Mouse (Mus musculus) erythroblast, embryonic 14.5 days (primary cell): ENCODE data around the gene Gja10. TPM values are rescaled to one million over a fixed set of nuclear protein-coding genes. Genes with fewer than 3 reads are reported as not detected.

ENCODE experiments used
- H3K27me3 ChIP-seq: 2 replicates; pipeline ENCODE4 v1.6.1; 2012; ENCODE audit warnings: inconsistent platforms; ENCODE audit not compliant: control insufficient read depth
- H3K36me3 ChIP-seq: 2 replicates; pipeline ENCODE4 v1.6.1; 2012; ENCODE audit warnings: mild to moderate bottlenecking, inconsistent platforms; ENCODE audit not compliant: control insufficient read depth
- H3K4me1 ChIP-seq: 2 replicates; pipeline ENCODE4 v1.6.1; 2012; ENCODE audit warnings: inconsistent platforms; ENCODE audit not compliant: control insufficient read depth
- H3K4me3 ChIP-seq: replicated peaks from 2 replicates; pipeline ENCODE3; 2012; ENCODE audit warnings: moderate library complexity, mild to moderate bottlenecking, inconsistent platforms
- H3K9me3 ChIP-seq: 2 replicates; pipeline ENCODE4 v1.6.1; 2012; ENCODE audit warnings: low read length, inconsistent platforms, mixed read lengths; ENCODE audit not compliant: control insufficient read depth
- GATA1 ChIP-seq: IDR thresholded peaks from 2 replicates; pipeline ENCODE4 v1.6.1; 2012; ENCODE audit warnings: low read length, inconsistent platforms, mixed read lengths
- TAL1 ChIP-seq: IDR thresholded peaks from 3 replicates; pipeline ENCODE4 v1.6.1; 2012; ENCODE audit warnings: low read length, inconsistent platforms, mixed read lengths
- polyA plus RNA-seq: library from polyadenylated mRNA; stranded (reverse); fragments of >175 nt; gene quantifications from 2 replicates; pipeline ENCODE4 v1.2.3, GENCODE M21; 2012

Gja10 gene
- not detected in 2 replicates for polyA plus RNA-seq

- Histone ChIP-seq H3K27me3 (no peaks in the 10 kb centered on the region), H3K4me1 (no peaks in the 10 kb centered on the region), H3K36me3 (no peaks in the 10 kb centered on the region), H3K9me3 (no peaks in the 10 kb centered on the region), H3K4me3 (no peak within 1 kb of the TSS)
- no peak for TF ChIP-seq TAL1
- TF ChIP-seq GATA1: no peak
These were observed at the start of gene Gja10 for GRCm38 (mm10) chr4:32602660-32603059. Gene Gja10, minus strand, starts transcription at chr4:32602760.

- peaks cover 72% of the 10 kb centered on the region for H3K36me3 ChIP-seq
- H3K27me3 ChIP-seq: no peaks in the 10 kb centered on the region
- H3K4me3 ChIP-seq: no peak overlapping the region
- no peaks in the 10 kb centered on the region for H3K9me3 ChIP-seq
- TF ChIP-seq TAL1: no peak
- no peak for TF ChIP-seq GATA1
- H3K4me1 ChIP-seq: peaks cover 11% of the 10 kb centered on the region
These were observed 49.1 kb upstream of the Gja10 start for GRCm38 (mm10) chr4:32651669-32652068.

- H3K36me3 ChIP-seq: peaks cover 78% of the 10 kb centered on the region
- TF ChIP-seq TAL1: no peak
- TF ChIP-seq GATA1: no peak
- H3K27me3 ChIP-seq: no peaks in the 10 kb centered on the region
- no peak overlapping the region for H3K4me3 ChIP-seq
- peaks cover 26% of the 10 kb centered on the region for H3K4me1 ChIP-seq
- H3K9me3 ChIP-seq: no peaks in the 10 kb centered on the region
These were observed 19.1 kb upstream of the Gja10 start for GRCm38 (mm10) chr4:32621637-32622036.

GRCm38 (mm10) chr4:32615034-32615881 is 12.7 kb upstream of the Gja10 start, which contains the start of gene Casp8ap2:
Gene Casp8ap2, plus strand, starts transcription at chr4:32615451.
- TF ChIP-seq GATA1 (no peak), TAL1 (no peak)
- H3K4me1 ChIP-seq: peaks cover 33% of the 10 kb centered on the region
- H3K36me3 ChIP-seq: peaks cover 27% of the 10 kb centered on the region
- peak within 1 kb of the TSS; percentile 87 for H3K4me3 ChIP-seq
- no peaks in the 10 kb centered on the region for H3K27me3 ChIP-seq
- no peaks in the 10 kb centered on the region for H3K9me3 ChIP-seq

- H3K9me3 ChIP-seq: no peaks in the 10 kb centered on the region
- no peaks in the 10 kb centered on the region for H3K36me3 ChIP-seq
- H3K4me1 ChIP-seq: no peaks in the 10 kb centered on the region
- H3K27me3 ChIP-seq: no peaks in the 10 kb centered on the region
- TF ChIP-seq GATA1: no peak
- TF ChIP-seq TAL1: no peak
- H3K4me3 ChIP-seq: no peak overlapping the region
These were observed 1.4 kb downstream of the Gja10 start for GRCm38 (mm10) chr4:32601135-32601534.

GRCm38 (mm10) chr4:32588237-32588636 is 14.3 kb downstream of the Gja10 start:
- no peaks in the 10 kb centered on the region for H3K36me3 ChIP-seq
- no peak overlapping the region for H3K4me3 ChIP-seq
- H3K27me3 ChIP-seq: no peaks in the 10 kb centered on the region
- H3K9me3 ChIP-seq: no peaks in the 10 kb centered on the region
- H3K4me1 ChIP-seq: no peaks in the 10 kb centered on the region
- no peak for TF ChIP-seq TAL1
- TF ChIP-seq GATA1: no peak

GRCm38 (mm10) chr4:32587543-32587942 is 15.0 kb downstream of the Gja10 start:
- TF ChIP-seq TAL1 (no peak), GATA1 (no peak)
- H3K27me3 ChIP-seq: no peaks in the 10 kb centered on the region
- H3K36me3 ChIP-seq: no peaks in the 10 kb centered on the region
- no peak overlapping the region for H3K4me3 ChIP-seq
- no peaks in the 10 kb centered on the region for H3K9me3 ChIP-seq
- H3K4me1 ChIP-seq: no peaks in the 10 kb centered on the region

- TF ChIP-seq TAL1: no peak
- TF ChIP-seq GATA1: no peak
These were observed 16.0 kb downstream of the Gja10 start for GRCm38 (mm10) chr4:32586596-32586995.

GRCm38 (mm10) chr4:32584181-32584580 is 18.4 kb downstream of the Gja10 start:
- Histone ChIP-seq H3K4me3 (no peak overlapping the region), H3K4me1 (no peaks in the 10 kb centered on the region), H3K27me3 (no peaks in the 10 kb centered on the region), H3K36me3 (no peaks in the 10 kb centered on the region), H3K9me3 (no peaks in the 10 kb centered on the region)
- TF ChIP-seq TAL1 (no peak), GATA1 (no peak)

More at GRCm38 (mm10) chr4:32586596-32586995, 16.0 kb downstream of the Gja10 start:
- Histone ChIP-seq H3K9me3 (no peaks in the 10 kb centered on the region), H3K4me3 (no peak overlapping the region), H3K4me1 (no peaks in the 10 kb centered on the region), H3K27me3 (no peaks in the 10 kb centered on the region), H3K36me3 (no peaks in the 10 kb centered on the region)
